Mouse (Mus musculus) thymus, adult 2 months (tissue): ENCODE measurements at regions not wholly inside any gene's neighbourhood (a gene's known extent, or its start where the extent isn't known, plus 50 kb on each side); places are given as distances from the start of the nearest gene placed in this dataset.

ENCODE experiments used
- CTCF ChIP-seq: fragments of 200-500 bp; IDR thresholded peaks from 2 replicates; pipeline ENCODE4 v1.5.1; 2012; ENCODE audit warnings: mild to moderate bottlenecking, control low read depth, low read length, moderate library complexity, borderline replicate concordance; ENCODE audit not compliant: control insufficient read depth, poor library complexity, insufficient read depth; ENCODE audit errors: extremely low read depth
- POLR2A ChIP-seq: fragments of 200-500 bp; IDR thresholded peaks from 2 replicates; pipeline ENCODE4 v1.6.1; 2012; ENCODE audit warnings: mild to moderate bottlenecking, low read length, control low read depth, moderate library complexity; ENCODE audit not compliant: control insufficient read depth, poor library complexity, insufficient read depth; ENCODE audit errors: extremely low read depth

DNA sequence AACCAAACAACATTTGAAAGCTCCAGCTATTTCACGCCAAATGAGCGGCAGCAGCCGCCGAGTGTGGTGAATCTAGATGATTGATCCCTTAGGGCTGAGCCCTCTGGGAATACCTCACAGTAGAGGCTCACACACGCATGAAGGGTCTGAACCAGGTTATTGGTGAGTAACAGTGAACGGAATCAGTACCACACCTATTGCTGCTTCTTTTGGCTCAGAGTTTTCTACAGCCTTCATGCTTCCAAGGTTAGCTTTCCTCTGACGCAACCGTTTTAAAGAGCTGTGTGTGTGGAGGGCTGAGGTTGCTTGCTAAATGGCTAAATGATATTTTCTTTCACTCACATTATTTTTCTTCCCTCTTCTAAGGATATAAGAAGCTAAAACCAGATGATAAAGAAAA is 464.4 kb downstream of the Gja1 start:
- TF ChIP-seq CTCF (no peak), POLR2A (no peak)
